In genomic region chr9:121403699-121404098, GRCm38 (mm10) we compare ENCODE assay signal across 9 mouse cellular contexts.
DNase-seq lines count a peak whose midpoint lies in the region; ATAC-seq and TF ChIP-seq lines count a peak whose summit lies in the region.
"Had no signal": no experiment of that assay in that cellular context is flagged by ENCODE, and none has a peak within 500 bp of the region (broad histone marks: within the 10 kb centered on the region; RNA-seq: fewer than 3 reads in every experiment).

No protein-coding gene starts in this region.

- intact Hi-C loops in gastrocnemius, postnatal 14 days (cut with DNase I; ENCODE audit: low total_unique reads) = no loop called here

- TF ChIP-seq CTCF in cortical plate, adult 2 months (IDR thresholded peaks at IDR 0.05; ENCODE audit: extremely low read depth, insufficient read depth, low read length) = no peak

- H3K9ac ChIP-seq in heart, embryonic 13.5 days = 0 out of 2 replicates have a peak overlapping the region, but pooled peaks have one; percentile 24
- peak overlapping the region; percentile 42 for H3K9ac ChIP-seq in forebrain, embryonic 15.5 days (replicated peaks)
- H3K9ac ChIP-seq in liver, embryonic 13.5 days = no peak overlapping the region

- no peaks in the 10 kb centered on the region for H3K27me3 ChIP-seq in heart, embryonic 13.5 days (replicated peaks)
- no peaks in the 10 kb centered on the region for H3K27me3 ChIP-seq in forebrain, embryonic 15.5 days
- H3K27me3 ChIP-seq in liver, embryonic 13.5 days = no peaks in the 10 kb centered on the region

- ATAC-seq in heart, embryonic 13.5 days (ENCODE audit: extremely low read depth, insufficient number of reproducible peaks, low FRiP score, low TSS enrichment) = no peak
- ATAC-seq in forebrain, embryonic 15.5 days (replicated peaks) = peak; percentile 31
- no peak for ATAC-seq in liver, embryonic 13.5 days (ENCODE audit: low read depth)

- 0 out of 2 replicates have a peak overlapping the region, but pooled peaks have one; percentile 12 for H3K27ac ChIP-seq in heart, embryonic 13.5 days (replicated peaks)
- H3K27ac ChIP-seq in cortical plate, adult 2 months (ENCODE audit: insufficient read depth, low read length) = peak overlapping the region; percentile 41; the same call in 1 of the 2 replicates
- H3K27ac ChIP-seq in forebrain, embryonic 15.5 days (replicated peaks) = peak overlapping the region; percentile 93
- no peak overlapping the region for H3K27ac ChIP-seq in liver, embryonic 13.5 days

- no peak for DNase-seq in heart, postnatal 4 days
- DNase-seq in liver, embryonic 13.5 days = no peak
- DNase-seq in natural killer cell, adult 2 months (ENCODE audit: low spot score in 2 of 2) = no peak
- no peak for DNase-seq in thymus, postnatal 14 days
- DNase-seq in gastrocnemius, postnatal 14 days = no peak
- DNase-seq: spleen, adult 18-20 months had no signal

- WGBS in heart, embryonic 13.5 days = 72% methylated on average over 11 of the region's 11 CpGs
- WGBS in forebrain, embryonic 15.5 days = 37% methylated on average over 11 of the region's 11 CpGs
- 79% methylated on average over 11 of the region's 11 CpGs for WGBS in liver, embryonic 13.5 days (ENCODE audit: insufficient replicate concordance)

- H3K9me3 ChIP-seq in heart, embryonic 13.5 days = no peaks in the 10 kb centered on the region
- no peaks in the 10 kb centered on the region for H3K9me3 ChIP-seq in forebrain, embryonic 15.5 days
- no peaks in the 10 kb centered on the region for H3K9me3 ChIP-seq in liver, embryonic 13.5 days (replicated peaks)

- peaks cover 5% of the 10 kb centered on the region; the same call in 1 of the 2 replicates for H3K36me3 ChIP-seq in heart, embryonic 13.5 days
- H3K36me3 ChIP-seq in forebrain, embryonic 15.5 days = no peaks in the 10 kb centered on the region
- no peaks in the 10 kb centered on the region for H3K36me3 ChIP-seq in liver, embryonic 13.5 days

- peaks cover 13% of the 10 kb centered on the region for H3K4me1 ChIP-seq in heart, embryonic 13.5 days
- peaks cover 19% of the 10 kb centered on the region for H3K4me1 ChIP-seq in cortical plate, adult 2 months (ENCODE audit: control insufficient read depth, insufficient read depth, low read length)
- H3K4me1 ChIP-seq in forebrain, embryonic 15.5 days = peaks cover 64% of the 10 kb centered on the region
- H3K4me1 ChIP-seq in liver, embryonic 13.5 days (replicated peaks) = peaks cover 13% of the 10 kb centered on the region

- peak overlapping the region; percentile 21; the same call in 1 of the 2 replicates for H3K4me3 ChIP-seq in heart, embryonic 13.5 days
- peak overlapping the region; percentile 68 for H3K4me3 ChIP-seq in cortical plate, adult 2 months (ENCODE audit: insufficient read depth, low read length)
- peak overlapping the region; percentile 49 for H3K4me3 ChIP-seq in forebrain, embryonic 15.5 days
- H3K4me3 ChIP-seq in liver, embryonic 13.5 days (replicated peaks) = no peak overlapping the region

- H3K4me2 ChIP-seq in heart, embryonic 13.5 days = peak overlapping the region; percentile 49
- peak overlapping the region; percentile 56 for H3K4me2 ChIP-seq in forebrain, embryonic 15.5 days (replicated peaks)
- H3K4me2 ChIP-seq in liver, embryonic 13.5 days = 0 out of 2 replicates have a peak overlapping the region, but pooled peaks have one; percentile 8

- TF ChIP-seq POLR2A in cortical plate, adult 2 months (IDR thresholded peaks at IDR 0.05; ENCODE audit: extremely low read depth, insufficient read depth, low read length) = no peak
